Comparison of ENCODE assay signal across 8 mouse cellular contexts in genomic region chr4:57883520-57884421, GRCm38 (mm10). TPM values are rescaled to one million over a fixed set of nuclear protein-coding genes. Genes with fewer than 3 reads are reported as not detected.
DNase-seq lines count a peak whose midpoint lies in the region; ATAC-seq and TF ChIP-seq lines count a peak whose summit lies in the region.
"Had no signal": no experiment of that assay in that cellular context is flagged by ENCODE, and none has a peak within 500 bp of the region (broad histone marks: within the 10 kb centered on the region; RNA-seq: fewer than 3 reads in every experiment).

No protein-coding gene starts in this region.

- H3K9me3 ChIP-seq in MEL (replicated peaks; ENCODE audit: insufficient read depth, low read length), result no peaks in the 10 kb centered on the region
- H3K9me3 ChIP-seq in intestine, embryonic 16.5 days (ENCODE audit: control insufficient read depth, low read length), result no peaks in the 10 kb centered on the region
- H3K9me3 ChIP-seq: embryonic facial prominence, embryonic 13.5 days had no signal

- 60% methylated on average over 7 of the region's 7 CpGs for WGBS in intestine, embryonic 16.5 days

- H3K79me2 ChIP-seq in MEL (ENCODE audit: control insufficient read depth, insufficient read depth, low read length, poor library complexity), result no peaks in the 10 kb centered on the region

- peak; percentile 54 for DNase-seq in left cerebral cortex, postnatal 4 days
- no peak for DNase-seq in left cerebral cortex, adult 8-10 months (ENCODE audit: low spot score in 2 of 2)
- peak; percentile 75 for DNase-seq in MEL (ENCODE audit: low read depth, low spot score)
- peak; percentile 47 to 59 for DNase-seq in adrenal gland, postnatal 36 days
- DNase-seq in embryo, embryonic 11 days, result no peak
- DNase-seq in thymus, postnatal 10 days (ENCODE audit: low spot score in 2 of 2), result no peak

- intact Hi-C loops in left cerebral cortex, postnatal 4 days (cut with DNase I), result no loop called here

- TF ChIP-seq EP300 in MEL (IDR thresholded peaks at IDR 0.05; ENCODE audit: low read depth in 1 of 2, low read length in 2 of 2), result no peak

- H3K27me3 ChIP-seq in MEL (ENCODE audit: control insufficient read depth in 1 of 2, insufficient read depth in 2 of 2, low read length in 2 of 2), result no peaks in the 10 kb centered on the region
- H3K27me3 ChIP-seq in intestine, embryonic 16.5 days (replicated peaks; ENCODE audit: control insufficient read depth, insufficient read depth, low read length), result no peaks in the 10 kb centered on the region
- H3K27me3 ChIP-seq: embryonic facial prominence, embryonic 13.5 days had no signal

- ATAC-seq in intestine, embryonic 16.5 days, result 0 out of 2 replicates have a peak, but pooled peaks have one; percentile 28

- no peak for TF ChIP-seq RAD21 in MEL (IDR thresholded peaks at IDR 0.05; ENCODE audit: low read depth, low read length)

- TF ChIP-seq CTCF in MEL (IDR thresholded peaks at IDR 0.05 in 2 of 3, conservative IDR thresholded peaks at IDR 0.05 in 1 of 3; ENCODE audit: control insufficient read depth in 1 of 3, insufficient read depth in 1 of 3, low read depth in 2 of 3, low read length in 3 of 3, poor library complexity in 1 of 3, severe bottlenecking in 1 of 3), result no peak

- no peak overlapping the region for H3K27ac ChIP-seq in MEL (ENCODE audit: control insufficient read depth, low read depth, low read length)
- H3K27ac ChIP-seq in intestine, embryonic 16.5 days (ENCODE audit: low read length), result no peak overlapping the region
- H3K27ac ChIP-seq: embryonic facial prominence, embryonic 13.5 days had no signal

- H3K9ac ChIP-seq in MEL (ENCODE audit: control insufficient read depth, low read depth, low read length, poor library complexity, severe bottlenecking), result no peak overlapping the region
- no peak overlapping the region for H3K9ac ChIP-seq in intestine, embryonic 16.5 days (ENCODE audit: low read depth, low read length)
- H3K9ac ChIP-seq: embryonic facial prominence, embryonic 13.5 days had no signal

- H3K4me1 ChIP-seq in MEL (ENCODE audit: control insufficient read depth in 1 of 2, insufficient read depth in 2 of 2, low read length in 2 of 2), result peaks cover 0 to 5% of the 10 kb centered on the region in 2 experiments; a peak in 2 of 4 replicates
- peaks cover 8% of the 10 kb centered on the region; the same call in 1 of the 2 replicates for H3K4me1 ChIP-seq in intestine, embryonic 16.5 days (ENCODE audit: control insufficient read depth, insufficient read depth, low read length)

- H3K36me3 ChIP-seq in MEL (ENCODE audit: control insufficient read depth in 1 of 2, insufficient read depth in 2 of 2, low read length in 2 of 2), result no peaks in the 10 kb centered on the region
- H3K36me3 ChIP-seq in intestine, embryonic 16.5 days (ENCODE audit: control insufficient read depth, insufficient read depth, low read length), result no peaks in the 10 kb centered on the region
- H3K36me3 ChIP-seq: embryonic facial prominence, embryonic 13.5 days had no signal

- H3K4me3 ChIP-seq in MEL (ENCODE audit: control insufficient read depth in 1 of 2, insufficient read depth in 1 of 2, low read depth in 2 of 2, low read length in 2 of 2), result no peak overlapping the region
- no peak overlapping the region for H3K4me3 ChIP-seq in intestine, embryonic 16.5 days (ENCODE audit: low read length)
- H3K4me3 ChIP-seq: embryonic facial prominence, embryonic 13.5 days had no signal

- no peak for TF ChIP-seq POLR2A in MEL (IDR thresholded peaks at IDR 0.05; ENCODE audit: control insufficient read depth in 1 of 2, insufficient read depth in 1 of 2, low read depth in 1 of 2, low read length in 2 of 2, poor library complexity in 1 of 2)

- no peak overlapping the region for H3K4me2 ChIP-seq in intestine, embryonic 16.5 days (ENCODE audit: low read depth, low read length)
- H3K4me2 ChIP-seq: embryonic facial prominence, embryonic 13.5 days had no signal

TF ChIP-seq in MEL, 35 proteins besides CTCF, POLR2A, EP300 and RAD21:
- TF ChIP-seq RCOR1 (IDR thresholded peaks at IDR 0.05; ENCODE audit: low read depth, low read length) (no peak), KAT2A (conservative IDR thresholded peaks at IDR 0.05; ENCODE audit: low read depth, low read length) (no peak), TBP (IDR thresholded peaks at IDR 0.05; ENCODE audit: low read depth, low read length) (no peak), CHD2 (IDR thresholded peaks at IDR 0.05; ENCODE audit: low read length) (no peak)

RNA-seq across cellular contexts. Expression of gene D630039A03Rik, which starts 32.3 kb away (rescaled TPM):
- total RNA-seq in left cerebral cortex, postnatal 4 days (2021), result not detected
- total RNA-seq in left cerebral cortex, adult 8-10 months (2022), result under 1 TPM; 0.13 to 0.30 (median 0.18) TPM
- total RNA-seq in MEL (2012; rRNA removed), result not detected in 2 replicates
- not detected for polyA plus RNA-seq in MEL (2012; ENCODE audit: insufficient read depth in 1 of 2, insufficient read length in 2 of 2, low read depth in 1 of 2, low replicate concordance in 2 of 2, missing spikeins in 1 of 2)
- 10 to 100 TPM in 1 of 2 experiments, 1 to 10 TPM in 1; 9.8 to 15.0 TPM for total RNA-seq in adrenal gland, postnatal 36 days (2021)
- polyA plus RNA-seq in intestine, embryonic 16.5 days (2015; fragmentation: Nextera tagmentation; extraction: Ambion mirVana), result 13.3 and 14.1 TPM in 2 replicates

Comparison
In these comparisons a context has a peak if more than half of its experiments do, and no peak if none do; other contexts are left out.
1. DNase-seq: peak in left cerebral cortex, postnatal 4 days (single experiment), MEL (single experiment) and adrenal gland, postnatal 36 days (2 of 2); none in left cerebral cortex, adult 8-10 months (0 of 2), embryo, embryonic 11 days (single experiment) and thymus, postnatal 10 days (0 of 2).
2. RNA of gene D630039A03Rik, which starts 32.3 kb away (total RNA-seq): 9.8 to 15.0 TPM in adrenal gland, postnatal 36 days; 0.13 to 0.30 TPM in left cerebral cortex, adult 8-10 months, not detected in left cerebral cortex, postnatal 4 days and not detected in MEL; every median in the first group is over 4 times any median in the second.